Mouse (Mus musculus): ENCODE data around the gene Fignl2. TPM values are rescaled to one million over a fixed set of nuclear protein-coding genes. Genes with fewer than 3 reads are reported as not detected.
"Not testable (repeated sequence)": the region's sequence is repeated elsewhere in the genome, so short reads cannot be mapped to it uniquely, and the experiment has no call there.

Fignl2 gene
- polyA plus RNA-seq, 1 experiment from 2014 or later: 0.26 TPM

DNA sequence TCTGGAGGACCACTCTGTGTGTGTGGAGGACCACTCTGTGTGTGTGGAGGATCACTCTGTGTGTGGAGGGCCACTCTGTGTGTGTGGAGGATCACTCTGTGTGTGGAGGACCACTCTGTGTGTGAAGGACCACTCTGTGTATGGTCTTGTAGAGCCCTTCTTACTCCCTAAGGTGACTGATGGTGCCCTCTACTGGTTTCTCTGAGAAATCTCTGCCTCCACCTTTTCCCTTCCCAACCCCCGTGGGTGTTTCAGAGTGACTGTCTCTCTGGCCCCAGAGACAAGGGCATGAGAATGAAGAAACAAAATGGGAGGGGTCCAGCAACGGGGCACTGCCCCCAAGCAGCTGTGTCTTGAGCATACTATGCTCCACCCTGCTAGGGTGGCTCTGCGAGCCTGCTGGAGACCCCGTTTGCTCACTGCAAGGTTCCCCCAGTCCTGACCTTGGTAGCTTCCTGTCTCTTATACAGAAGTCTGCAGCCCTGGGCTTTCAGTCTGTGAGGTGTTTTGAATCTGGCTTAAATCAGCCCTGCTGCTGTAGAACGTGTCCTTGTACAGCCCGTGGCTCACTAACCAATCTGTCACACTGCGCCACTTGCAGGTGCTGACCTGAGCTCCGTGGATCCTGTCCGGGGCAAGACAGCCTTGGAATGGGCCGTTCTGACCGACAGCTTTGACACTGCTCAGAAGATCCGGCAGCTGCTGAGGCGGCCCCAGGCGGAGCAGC is 40.2 kb upstream of the Fignl2 start:
- no peak overlapping the region for H3K4me2 ChIP-seq (ENCODE audit: low read length)
- no peak overlapping the region for H3K9ac ChIP-seq (ENCODE audit: low read length)
- no peak overlapping the region for H3K27ac ChIP-seq (replicated peaks in 1 of 2; ENCODE audit: control insufficient read depth in 1 of 2, insufficient read depth in 1 of 2, low read depth in 2 of 2, low read length in 2 of 2)
- WGBS: 58% methylated on average over 14 of the region's 14 CpGs
- no peak overlapping the region for H3K4me3 ChIP-seq (ENCODE audit: control insufficient read depth in 1 of 2, insufficient read depth in 1 of 2, low read depth in 1 of 2, low read length in 2 of 2)
- H3K27me3 ChIP-seq (ENCODE audit: control insufficient read depth, insufficient read depth, low read length): no peaks in the 10 kb centered on the region; the same call in 1 of the 2 replicates
- ATAC-seq (ENCODE audit: insufficient number of reproducible peaks, insufficient read depth, low FRiP score, low read depth): no peak
- no peaks in the 10 kb centered on the region for H3K36me3 ChIP-seq (ENCODE audit: control insufficient read depth, insufficient read depth, low read length)
- no peaks in the 10 kb centered on the region for H3K9me3 ChIP-seq (ENCODE audit: control insufficient read depth, low read length)
- peaks cover 5 to 8% of the 10 kb centered on the region in 2 experiments; a peak in 3 of 4 replicates for H3K4me1 ChIP-seq (ENCODE audit: control insufficient read depth in 2 of 2, insufficient read depth in 2 of 2, low read length in 2 of 2)

DNA sequence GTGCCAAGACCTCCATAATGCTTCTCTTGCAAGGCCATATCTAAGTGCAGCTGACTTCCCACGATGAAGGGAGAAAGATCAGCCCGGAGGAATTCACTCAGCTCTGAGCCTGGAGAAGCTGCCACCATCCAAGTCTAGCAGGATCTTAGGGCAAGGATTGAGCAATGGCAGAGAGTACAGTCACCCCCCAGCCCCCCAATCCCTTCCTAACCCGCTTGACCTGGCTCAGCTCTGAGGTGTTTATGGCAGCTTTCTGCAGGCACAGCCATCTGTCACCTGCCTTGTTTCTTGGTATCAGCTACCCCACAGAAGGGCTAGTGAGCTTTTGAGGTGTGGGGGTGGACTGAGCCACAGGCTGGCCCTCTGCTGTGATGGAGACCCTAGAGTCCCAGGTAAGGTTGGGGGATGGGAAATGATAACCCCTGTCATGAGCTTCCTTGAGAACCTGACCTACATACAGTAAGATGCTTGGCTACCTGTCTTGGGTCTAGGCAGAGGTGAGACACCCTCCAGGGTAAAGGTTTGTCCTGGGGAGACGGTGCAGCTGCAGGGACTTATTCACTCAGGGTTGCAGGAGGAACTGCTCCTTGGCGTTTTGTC is 37.2 kb upstream of the Fignl2 start, which contains the start of gene Ankrd33:
Gene Ankrd33 (plus strand): TSS at position 245 of the 600 bp plus-strand sequence.
- no peaks in the 10 kb centered on the region for H3K36me3 ChIP-seq (ENCODE audit: control insufficient read depth, insufficient read depth, low read length)
- no peaks in the 10 kb centered on the region; the same call in 1 of the 2 replicates for H3K27me3 ChIP-seq (ENCODE audit: control insufficient read depth, insufficient read depth, low read length)
- H3K9me3 ChIP-seq (ENCODE audit: control insufficient read depth, low read length): no peaks in the 10 kb centered on the region
- no peak within 1 kb of the TSS for H3K4me3 ChIP-seq (ENCODE audit: control insufficient read depth in 1 of 2, insufficient read depth in 1 of 2, low read depth in 1 of 2, low read length in 2 of 2)
- H3K4me1 ChIP-seq (ENCODE audit: control insufficient read depth in 2 of 2, insufficient read depth in 2 of 2, low read length in 2 of 2): peaks cover 0 to 5% of the 10 kb centered on the region in 2 experiments; a peak in 1 of 4 replicates
- H3K9ac ChIP-seq (ENCODE audit: low read length): no peak within 1 kb of the TSS
- no peak within 1 kb of the TSS for H3K4me2 ChIP-seq (ENCODE audit: low read length)
- no peak within 1 kb of the TSS for H3K27ac ChIP-seq (replicated peaks in 1 of 2; ENCODE audit: control insufficient read depth in 1 of 2, insufficient read depth in 1 of 2, low read depth in 2 of 2, low read length in 2 of 2)
- WGBS: 79% methylated on average over 5 of the region's 5 CpGs
- ATAC-seq (ENCODE audit: insufficient number of reproducible peaks, insufficient read depth, low FRiP score, low read depth): no peak

GRCm38 (mm10) chr15:101113778-101114177 is 35.4 kb upstream of the Fignl2 start:
- H3K27ac ChIP-seq (replicated peaks in 1 of 2; ENCODE audit: control insufficient read depth in 1 of 2, insufficient read depth in 1 of 2, low read depth in 2 of 2, low read length in 2 of 2): 0 out of 4 replicates have a peak overlapping the region, but pooled peaks of 1 of the 2 experiments have one; percentile 9
- H3K4me3 ChIP-seq (ENCODE audit: control insufficient read depth in 1 of 2, insufficient read depth in 1 of 2, low read depth in 1 of 2, low read length in 2 of 2); H3K9ac ChIP-seq (ENCODE audit: low read length); H3K27me3 ChIP-seq (ENCODE audit: control insufficient read depth, insufficient read depth, low read length); H3K36me3 ChIP-seq (ENCODE audit: control insufficient read depth, insufficient read depth, low read length); ATAC-seq (ENCODE audit: insufficient number of reproducible peaks, insufficient read depth, low FRiP score, low read depth); H3K9me3 ChIP-seq (ENCODE audit: control insufficient read depth, low read length); H3K4me1 ChIP-seq (ENCODE audit: control insufficient read depth in 2 of 2, insufficient read depth in 2 of 2, low read length in 2 of 2); H3K4me2 ChIP-seq (ENCODE audit: low read length): not testable (repeated sequence)
- 78% methylated on average over 2 of the region's 2 CpGs for WGBS

- Histone ChIP-seq H3K4me3 (ENCODE audit: control insufficient read depth in 1 of 2, insufficient read depth in 1 of 2, low read depth in 1 of 2, low read length in 2 of 2) (no peak overlapping the region), H3K27ac (replicated peaks in 1 of 2; ENCODE audit: control insufficient read depth in 1 of 2, insufficient read depth in 1 of 2, low read depth in 2 of 2, low read length in 2 of 2) (0 out of 4 replicates have a peak overlapping the region, but pooled peaks of 1 of the 2 experiments have one; percentile 9), H3K36me3 (ENCODE audit: control insufficient read depth, insufficient read depth, low read length) (no peaks in the 10 kb centered on the region), H3K9me3 (ENCODE audit: control insufficient read depth, low read length) (no peaks in the 10 kb centered on the region), H3K4me2 (ENCODE audit: low read length) (no peak overlapping the region), H3K27me3 (ENCODE audit: control insufficient read depth, insufficient read depth, low read length) (no peaks in the 10 kb centered on the region), H3K4me1 (ENCODE audit: control insufficient read depth in 2 of 2, insufficient read depth in 2 of 2, low read length in 2 of 2) (peaks cover 0 to 4% of the 10 kb centered on the region in 2 experiments; a peak in 1 of 4 replicates), H3K9ac (ENCODE audit: low read length) (no peak overlapping the region)
- no peak for ATAC-seq (ENCODE audit: insufficient number of reproducible peaks, insufficient read depth, low FRiP score, low read depth)
- WGBS: 75% methylated on average over 8 of the region's 8 CpGs
These were observed 34.8 kb upstream of the Fignl2 start for GRCm38 (mm10) chr15:101113176-101113575.

DNA sequence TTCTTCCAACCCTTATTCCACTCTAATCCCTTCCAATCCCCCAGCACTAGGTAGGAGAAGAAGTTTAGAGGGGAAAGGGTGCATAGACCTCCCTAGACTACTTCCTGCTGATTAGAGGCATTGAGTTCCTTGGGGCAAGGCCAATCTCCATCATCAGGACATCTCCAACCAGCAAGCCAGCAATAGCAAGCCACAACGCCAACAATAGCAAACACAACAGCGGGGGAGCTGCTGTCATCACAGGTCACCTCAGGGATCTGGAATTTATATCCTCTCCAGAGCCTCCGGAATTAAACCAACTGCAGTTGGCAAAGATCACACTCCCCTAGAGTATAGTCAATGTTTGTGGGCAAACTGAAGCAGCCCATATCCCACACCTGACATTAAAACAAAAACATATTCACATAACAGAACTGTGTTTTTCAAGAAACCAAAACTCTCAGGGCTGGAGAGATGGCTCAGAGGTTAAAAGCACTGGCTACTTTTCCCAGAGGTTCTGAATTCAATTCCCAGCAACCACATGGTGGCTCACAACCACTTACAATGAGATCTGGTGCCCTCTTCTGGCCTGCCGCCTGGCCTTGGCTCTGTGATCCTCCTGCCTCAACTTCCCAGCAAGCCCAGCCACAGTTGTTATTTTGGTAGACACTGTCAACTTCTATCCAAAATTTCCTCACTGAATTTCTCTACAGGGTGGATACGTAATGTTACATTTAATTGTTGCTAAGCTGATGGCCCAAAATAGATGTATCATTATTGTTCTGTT is 29.7 kb upstream of the Fignl2 start:
- 64% methylated on average over 5 of the region's 5 CpGs for WGBS
- no peak overlapping the region for H3K4me3 ChIP-seq (ENCODE audit: control insufficient read depth in 1 of 2, insufficient read depth in 1 of 2, low read depth in 1 of 2, low read length in 2 of 2)
- no peak overlapping the region for H3K9ac ChIP-seq (ENCODE audit: low read length)
- H3K9me3 ChIP-seq (ENCODE audit: control insufficient read depth, low read length): no peaks in the 10 kb centered on the region
- no peaks in the 10 kb centered on the region for H3K27me3 ChIP-seq (ENCODE audit: control insufficient read depth, insufficient read depth, low read length)
- peaks cover 0 to 4% of the 10 kb centered on the region in 2 experiments; a peak in 2 of 4 replicates for H3K4me1 ChIP-seq (ENCODE audit: control insufficient read depth in 2 of 2, insufficient read depth in 2 of 2, low read length in 2 of 2)
- no peaks in the 10 kb centered on the region for H3K36me3 ChIP-seq (ENCODE audit: control insufficient read depth, insufficient read depth, low read length)
- no peak for ATAC-seq (ENCODE audit: insufficient number of reproducible peaks, insufficient read depth, low FRiP score, low read depth)
- H3K27ac ChIP-seq (replicated peaks in 1 of 2; ENCODE audit: control insufficient read depth in 1 of 2, insufficient read depth in 1 of 2, low read depth in 2 of 2, low read length in 2 of 2): no peak overlapping the region
- no peak overlapping the region for H3K4me2 ChIP-seq (ENCODE audit: low read length)

GRCm38 (mm10) chr15:101106011-101106410 is 27.6 kb upstream of the Fignl2 start:
- Histone ChIP-seq H3K27ac (replicated peaks in 1 of 2; ENCODE audit: control insufficient read depth in 1 of 2, insufficient read depth in 1 of 2, low read depth in 2 of 2, low read length in 2 of 2) (no peak overlapping the region), H3K9ac (ENCODE audit: low read length) (no peak overlapping the region), H3K4me2 (ENCODE audit: low read length) (no peak overlapping the region), H3K27me3 (ENCODE audit: control insufficient read depth, insufficient read depth, low read length) (no peaks in the 10 kb centered on the region), H3K36me3 (ENCODE audit: control insufficient read depth, insufficient read depth, low read length) (no peaks in the 10 kb centered on the region), H3K9me3 (ENCODE audit: control insufficient read depth, low read length) (no peaks in the 10 kb centered on the region), H3K4me3 (ENCODE audit: control insufficient read depth in 1 of 2, insufficient read depth in 1 of 2, low read depth in 1 of 2, low read length in 2 of 2) (no peak overlapping the region), H3K4me1 (ENCODE audit: control insufficient read depth in 2 of 2, insufficient read depth in 2 of 2, low read length in 2 of 2) (peaks cover 0 to 4% of the 10 kb centered on the region in 2 experiments; a peak in 2 of 4 replicates)
- WGBS: 81% methylated on average over 10 of the region's 10 CpGs
- ATAC-seq (ENCODE audit: insufficient number of reproducible peaks, insufficient read depth, low FRiP score, low read depth): no peak

- Histone ChIP-seq H3K27ac (replicated peaks in 1 of 2; ENCODE audit: control insufficient read depth in 1 of 2, insufficient read depth in 1 of 2, low read depth in 2 of 2, low read length in 2 of 2) (no peak overlapping the region), H3K36me3 (ENCODE audit: control insufficient read depth, insufficient read depth, low read length) (no peaks in the 10 kb centered on the region), H3K27me3 (ENCODE audit: control insufficient read depth, insufficient read depth, low read length) (no peaks in the 10 kb centered on the region), H3K4me1 (ENCODE audit: control insufficient read depth in 2 of 2, insufficient read depth in 2 of 2, low read length in 2 of 2) (peaks cover 0 to 4% of the 10 kb centered on the region in 2 experiments; a peak in 2 of 4 replicates), H3K9me3 (ENCODE audit: control insufficient read depth, low read length) (no peaks in the 10 kb centered on the region), H3K9ac (ENCODE audit: low read length) (no peak overlapping the region), H3K4me2 (ENCODE audit: low read length) (peak overlapping the region; percentile 42), H3K4me3 (ENCODE audit: control insufficient read depth in 1 of 2, insufficient read depth in 1 of 2, low read depth in 1 of 2, low read length in 2 of 2) (no peak overlapping the region)
- no peak for ATAC-seq (ENCODE audit: insufficient number of reproducible peaks, insufficient read depth, low FRiP score, low read depth)
- 19% methylated on average over 12 of the region's 12 CpGs for WGBS
These were observed 27.2 kb upstream of the Fignl2 start for GRCm38 (mm10) chr15:101105496-101105994.

Data from heart, embryonic 14.5 days (tissue).